Mouse (Mus musculus): ENCODE results near the gene Ogfr. TPM values are rescaled to one million over a fixed set of nuclear protein-coding genes. Genes with fewer than 3 reads are reported as not detected.

Ogfr gene
- polyA plus RNA-seq, 1 experiment from 2014 or later, result 32.5 TPM

DNA sequence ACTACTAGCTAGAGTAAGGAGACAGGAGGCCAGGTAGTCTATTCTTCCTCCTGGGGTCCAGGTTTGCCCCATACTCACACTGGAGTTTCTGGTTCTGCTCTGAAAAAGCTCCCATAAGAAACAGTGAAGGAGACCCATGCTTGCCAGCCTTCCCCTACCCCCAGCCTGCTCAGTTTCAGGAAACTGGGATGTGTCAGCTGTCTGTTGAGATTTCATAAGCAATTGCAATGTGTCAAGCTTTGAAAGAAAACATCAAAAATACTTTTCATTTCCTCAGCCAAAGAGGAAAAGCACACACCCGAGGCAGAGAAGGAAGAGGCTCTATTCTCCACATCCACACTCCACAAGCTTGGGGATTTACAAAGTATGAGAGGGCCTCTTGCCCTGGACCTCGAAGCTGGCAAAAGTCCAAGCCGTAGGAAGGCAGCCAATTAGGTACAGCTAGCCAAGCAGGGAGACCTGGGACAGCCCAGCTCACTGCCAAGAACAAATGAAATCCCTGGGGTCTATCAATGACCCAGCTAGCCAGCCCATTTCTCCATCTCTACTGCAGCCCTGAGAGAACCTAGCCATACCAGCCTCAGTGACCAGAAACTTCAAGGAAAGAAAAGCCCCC lies 19.9 kb upstream of the Ogfr start:
- Histone ChIP-seq H3K9me3 (ENCODE audit: control insufficient read depth) (no peaks in the 10 kb centered on the region), H3K4me3 (ENCODE audit: low read depth, low read length) (no peak overlapping the region), H3K36me3 (ENCODE audit: control insufficient read depth, insufficient read depth) (no peaks in the 10 kb centered on the region), H3K27ac (ENCODE audit: low read depth, low read length) (no peak overlapping the region), H3K27me3 (replicated peaks; ENCODE audit: control insufficient read depth, insufficient read depth, low read length) (peaks cover 73% of the 10 kb centered on the region), H3K4me2 (replicated peaks; ENCODE audit: low read depth) (no peak overlapping the region), H3K9ac (ENCODE audit: low read depth, low read length) (no peak overlapping the region), H3K4me1 (replicated peaks; ENCODE audit: control insufficient read depth, insufficient read depth, low read length) (no peaks in the 10 kb centered on the region)
- WGBS, result 15% methylated on average over 3 of the region's 3 CpGs
- TF ChIP-seq CTCF (IDR thresholded peaks at IDR 0.05; ENCODE audit: low read depth), result no peak
- ATAC-seq, result no peak

DNA sequence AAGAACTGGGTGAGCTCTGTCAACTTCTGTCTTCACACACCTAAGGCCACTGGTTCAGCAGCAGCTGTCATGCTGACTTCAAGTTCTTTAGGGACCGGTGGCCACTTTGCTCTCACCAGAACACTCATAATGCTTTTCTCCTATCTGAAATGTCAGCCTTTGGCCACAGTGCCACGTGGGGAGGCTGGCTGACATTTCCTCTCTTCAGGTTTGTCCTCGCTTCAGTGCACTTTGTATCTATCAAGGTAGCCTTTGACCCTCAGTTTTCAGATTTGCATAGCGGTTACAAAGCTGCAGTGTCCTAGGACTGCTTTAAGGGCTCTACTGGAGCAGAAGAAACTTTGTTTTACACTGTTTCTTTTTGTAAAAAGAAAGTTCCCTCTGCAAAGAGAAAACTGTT lies 12.6 kb upstream of the Ogfr start:
- WGBS, result 36% methylated on average over 4 of the region's 4 CpGs
- no peak overlapping the region for H3K4me3 ChIP-seq (ENCODE audit: low read depth, low read length)
- H3K36me3 ChIP-seq (ENCODE audit: control insufficient read depth, insufficient read depth), result no peaks in the 10 kb centered on the region
- no peak overlapping the region for H3K4me2 ChIP-seq (replicated peaks; ENCODE audit: low read depth)
- no peak for ATAC-seq
- H3K27me3 ChIP-seq (replicated peaks; ENCODE audit: control insufficient read depth, insufficient read depth, low read length), result peaks cover 53% of the 10 kb centered on the region
- H3K9me3 ChIP-seq (ENCODE audit: control insufficient read depth), result no peaks in the 10 kb centered on the region
- no peak for TF ChIP-seq CTCF (IDR thresholded peaks at IDR 0.05; ENCODE audit: low read depth)
- no peak overlapping the region for H3K9ac ChIP-seq (ENCODE audit: low read depth, low read length)
- no peak overlapping the region for H3K27ac ChIP-seq (ENCODE audit: low read depth, low read length)
- no peaks in the 10 kb centered on the region for H3K4me1 ChIP-seq (replicated peaks; ENCODE audit: control insufficient read depth, insufficient read depth, low read length)

GRCm38 (mm10) chr2:180578686-180579085 lies 10.4 kb upstream of the Ogfr start:
- Histone ChIP-seq H3K27ac (ENCODE audit: low read depth, low read length) (no peak overlapping the region), H3K36me3 (ENCODE audit: control insufficient read depth, insufficient read depth) (no peaks in the 10 kb centered on the region), H3K4me1 (replicated peaks; ENCODE audit: control insufficient read depth, insufficient read depth, low read length) (0 out of 2 replicates have a peak, but pooled peaks cover 3% of the 10 kb centered on the region), H3K27me3 (replicated peaks; ENCODE audit: control insufficient read depth, insufficient read depth, low read length) (peaks cover 41% of the 10 kb centered on the region), H3K4me3 (ENCODE audit: low read depth, low read length) (no peak overlapping the region), H3K9me3 (ENCODE audit: control insufficient read depth) (no peaks in the 10 kb centered on the region), H3K9ac (ENCODE audit: low read depth, low read length) (no peak overlapping the region), H3K4me2 (replicated peaks; ENCODE audit: low read depth) (no peak overlapping the region)
- WGBS, result 4% methylated on average over 3 of the region's 3 CpGs
- no peak for ATAC-seq
- peak; percentile 93 for TF ChIP-seq CTCF (IDR thresholded peaks at IDR 0.05; ENCODE audit: low read depth)

DNA sequence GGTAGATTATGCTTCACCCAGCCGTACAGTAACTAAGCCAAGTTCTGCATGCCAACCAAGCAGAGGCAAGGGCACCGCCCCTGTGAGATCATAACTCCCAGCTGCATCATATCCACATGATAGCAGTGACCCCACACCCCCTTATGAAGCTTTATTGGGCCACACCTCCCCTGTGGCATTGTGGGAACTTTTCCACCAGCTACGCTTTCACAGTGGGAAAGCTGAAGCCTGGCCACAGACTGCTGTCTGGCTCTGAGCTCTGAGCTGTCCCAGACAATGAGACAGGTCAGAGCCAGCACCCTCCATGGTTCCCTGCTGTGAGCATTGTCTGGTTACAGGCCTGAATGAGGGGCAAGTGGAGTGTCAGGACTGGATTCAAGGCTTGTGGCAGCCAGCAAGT lies 8.0 kb upstream of the Ogfr start, which contains the start of gene Mrgbp:
TSS of gene Mrgbp (plus strand) at position 303 of the 400 bp plus-strand sequence.
- peaks cover 5% of the 10 kb centered on the region; the same call in 1 of the 2 replicates for H3K36me3 ChIP-seq (ENCODE audit: control insufficient read depth, insufficient read depth)
- no peak for TF ChIP-seq CTCF (IDR thresholded peaks at IDR 0.05; ENCODE audit: low read depth)
- H3K27ac ChIP-seq (ENCODE audit: low read depth, low read length), result no peak within 1 kb of the TSS
- H3K4me3 ChIP-seq (ENCODE audit: low read depth, low read length), result no peak within 1 kb of the TSS
- ATAC-seq, result peak; percentile 11; the same call in 1 of the 2 replicates
- H3K4me2 ChIP-seq (replicated peaks; ENCODE audit: low read depth), result 0 out of 2 replicates have a peak within 1 kb of the TSS, but pooled peaks have one; percentile 98
- WGBS, result 51% methylated on average over 3 of the region's 3 CpGs
- H3K9ac ChIP-seq (ENCODE audit: low read depth, low read length), result no peak within 1 kb of the TSS; the same call in 1 of the 2 replicates
- H3K9me3 ChIP-seq (ENCODE audit: control insufficient read depth), result no peaks in the 10 kb centered on the region
- 0 out of 2 replicates have a peak, but pooled peaks cover 3% of the 10 kb centered on the region for H3K4me1 ChIP-seq (replicated peaks; ENCODE audit: control insufficient read depth, insufficient read depth, low read length)
- peaks cover 22% of the 10 kb centered on the region for H3K27me3 ChIP-seq (replicated peaks; ENCODE audit: control insufficient read depth, insufficient read depth, low read length)

- whole genome bisulfite sequencing, result 1% methylated on average over 46 of the region's 57 CpGs
- peak overlapping the region; percentile 83 for H3K4me3 ChIP-seq (ENCODE audit: low read depth, low read length)
- peak; percentile 99 for TF ChIP-seq CTCF (IDR thresholded peaks at IDR 0.05; ENCODE audit: low read depth)
- H3K27ac ChIP-seq (ENCODE audit: low read depth, low read length), result peak overlapping the region; percentile 21; the same call in 1 of the 2 replicates
- no peaks in the 10 kb centered on the region for H3K9me3 ChIP-seq (ENCODE audit: control insufficient read depth)
- peak overlapping the region; percentile 98 for H3K4me2 ChIP-seq (replicated peaks; ENCODE audit: low read depth)
- H3K9ac ChIP-seq (ENCODE audit: low read depth, low read length), result peak overlapping the region; percentile 85
- H3K4me1 ChIP-seq (replicated peaks; ENCODE audit: control insufficient read depth, insufficient read depth, low read length), result 0 out of 2 replicates have a peak, but pooled peaks cover 3% of the 10 kb centered on the region
- H3K36me3 ChIP-seq (ENCODE audit: control insufficient read depth, insufficient read depth), result peaks cover 10% of the 10 kb centered on the region
- ATAC-seq, result peak; percentile 87
- H3K27me3 ChIP-seq (replicated peaks; ENCODE audit: control insufficient read depth, insufficient read depth, low read length), result peaks cover 12% of the 10 kb centered on the region
Observed at GRCm38 (mm10) chr2:180582481-180583153, 6.4 kb upstream of the Ogfr start.

GRCm38 (mm10) chr2:180583154-180583507 lies 5.9 kb upstream of the Ogfr start:
- no peak overlapping the region for H3K27ac ChIP-seq (ENCODE audit: low read depth, low read length)
- H3K36me3 ChIP-seq (ENCODE audit: control insufficient read depth, insufficient read depth), result peaks cover 10% of the 10 kb centered on the region
- peak overlapping the region; percentile 85 for H3K9ac ChIP-seq (ENCODE audit: low read depth, low read length)
- peak overlapping the region; percentile 83 for H3K4me3 ChIP-seq (ENCODE audit: low read depth, low read length)
- peak overlapping the region; percentile 98 for H3K4me2 ChIP-seq (replicated peaks; ENCODE audit: low read depth)
- 0 out of 2 replicates have a peak, but pooled peaks cover 3% of the 10 kb centered on the region for H3K4me1 ChIP-seq (replicated peaks; ENCODE audit: control insufficient read depth, insufficient read depth, low read length)
- TF ChIP-seq CTCF (IDR thresholded peaks at IDR 0.05; ENCODE audit: low read depth), result no peak
- peaks cover 8% of the 10 kb centered on the region for H3K27me3 ChIP-seq (replicated peaks; ENCODE audit: control insufficient read depth, insufficient read depth, low read length)
- H3K9me3 ChIP-seq (ENCODE audit: control insufficient read depth), result no peaks in the 10 kb centered on the region
- no peak for ATAC-seq
- WGBS, result 15% methylated on average over 7 of the region's 7 CpGs

All from intestine, postnatal 0 days (tissue).